Comparison of ENCODE assay signal across 18 mouse cellular contexts in the genomic region with DNA sequence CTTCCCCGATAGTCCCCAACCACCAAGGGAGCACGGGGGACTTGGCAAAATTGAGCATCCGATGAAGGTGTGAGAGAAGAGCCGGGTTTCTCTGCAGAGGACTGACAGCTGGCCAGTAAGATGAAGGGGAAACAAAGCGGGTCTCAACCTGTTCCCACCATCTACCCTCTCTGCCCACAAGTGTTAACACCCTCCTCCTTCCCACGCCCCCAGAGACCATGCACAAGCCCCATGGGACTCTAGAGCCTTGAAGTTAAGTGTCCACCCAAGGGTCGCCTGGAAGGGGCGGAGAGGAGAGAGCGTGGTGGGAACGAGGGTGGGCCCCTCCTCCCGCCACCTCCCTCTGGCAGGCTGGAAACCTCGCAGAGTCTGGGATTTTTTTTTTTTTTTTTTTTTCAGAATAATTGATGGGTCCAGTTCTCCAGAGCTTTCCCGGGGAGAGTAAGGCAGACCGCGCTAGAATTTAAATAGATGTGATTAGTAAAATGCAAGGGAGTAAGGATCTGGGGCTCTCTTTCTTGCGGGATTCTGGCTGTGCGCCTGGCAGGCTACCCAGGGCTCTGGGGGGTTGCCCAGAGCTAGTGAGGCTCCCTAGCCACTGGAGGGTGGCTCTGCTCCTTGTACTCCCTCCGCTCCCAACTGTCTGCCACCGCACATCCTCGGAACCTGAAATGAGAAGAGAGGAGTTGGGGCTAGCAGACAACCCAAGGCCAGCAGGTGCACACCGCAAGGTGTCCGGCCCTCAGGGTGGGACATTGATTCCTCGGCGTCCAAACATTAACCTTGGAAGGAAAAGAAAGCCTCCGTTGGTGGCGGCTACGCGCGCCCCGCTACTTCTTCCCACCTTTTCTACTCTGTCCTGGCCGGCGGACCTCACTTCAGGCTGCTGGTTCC. TPM values are rescaled to one million over a fixed set of nuclear protein-coding genes. Genes with fewer than 3 reads are reported as not detected.
A peak's percentile ranks its signal among the peaks of the same experiment; 100 is the strongest.
DNase-seq lines count a peak whose midpoint lies in the region; ATAC-seq and TF ChIP-seq lines count a peak whose summit lies in the region.
"Had no signal": no experiment of that assay in that cellular context is flagged by ENCODE, and none has a peak within 500 bp of the region (broad histone marks: within the 10 kb centered on the region; RNA-seq: fewer than 3 reads in every experiment).

No protein-coding gene starts in this region.

- H3K9ac ChIP-seq in hindbrain, embryonic 13.5 days = peak overlapping the region; percentile 60
- H3K9ac ChIP-seq in midbrain, embryonic 15.5 days = peak overlapping the region; percentile 34
- no peak overlapping the region for H3K9ac ChIP-seq in liver, postnatal 0 days (replicated peaks)
- H3K9ac ChIP-seq: embryonic facial prominence, embryonic 12.5 days had no signal

- ATAC-seq in hindbrain, embryonic 13.5 days (ENCODE audit: low FRiP score) = peak; percentile 65
- ATAC-seq in midbrain, embryonic 15.5 days (replicated peaks) = peak; percentile 74
- ATAC-seq in liver, postnatal 0 days = no peak
- ATAC-seq: Patski had no signal

- H3K27me3 ChIP-seq in hindbrain, embryonic 13.5 days = peaks cover 93% of the 10 kb centered on the region
- H3K27me3 ChIP-seq in midbrain, embryonic 15.5 days (replicated peaks) = peaks cover 52% of the 10 kb centered on the region
- H3K27me3 ChIP-seq in liver, postnatal 0 days (ENCODE audit: insufficient read depth, low read length) = peaks cover 49% of the 10 kb centered on the region

- no peaks in the 10 kb centered on the region for H3K9me3 ChIP-seq in hindbrain, embryonic 13.5 days
- H3K9me3 ChIP-seq in midbrain, embryonic 15.5 days = no peaks in the 10 kb centered on the region
- no peaks in the 10 kb centered on the region for H3K9me3 ChIP-seq in liver, postnatal 0 days (ENCODE audit: low read length)
- H3K9me3 ChIP-seq: embryonic facial prominence, embryonic 12.5 days had no signal

- WGBS in hindbrain, embryonic 13.5 days = under 1% methylated on average over 31 of the region's 32 CpGs
- under 1% methylated on average over 32 of the region's 32 CpGs for WGBS in midbrain, embryonic 15.5 days
- 3% methylated on average over 32 of the region's 32 CpGs for WGBS in liver, postnatal 0 days (ENCODE audit: insufficient replicate concordance)

- peak overlapping the region; percentile 28 for H3K4me3 ChIP-seq in hindbrain, embryonic 13.5 days
- H3K4me3 ChIP-seq in midbrain, embryonic 15.5 days = peak overlapping the region; percentile 22
- no peak overlapping the region for H3K4me3 ChIP-seq in liver, postnatal 0 days (ENCODE audit: low read depth, low read length)
- H3K4me3 ChIP-seq: embryonic facial prominence, embryonic 12.5 days; gastrocnemius, adult 2 months had no signal

- peak overlapping the region; percentile 52 for H3K4me2 ChIP-seq in hindbrain, embryonic 13.5 days
- peak overlapping the region; percentile 47 for H3K4me2 ChIP-seq in midbrain, embryonic 15.5 days
- H3K4me2 ChIP-seq in liver, postnatal 0 days (ENCODE audit: low read depth, low read length) = no peak overlapping the region
- H3K4me2 ChIP-seq: embryonic facial prominence, embryonic 12.5 days had no signal

- TF ChIP-seq EP300 in liver, postnatal 0 days (IDR thresholded peaks at IDR 0.05; ENCODE audit: low read depth) = no peak

- TF ChIP-seq CTCF in liver, postnatal 0 days (IDR thresholded peaks at IDR 0.05; ENCODE audit: low read depth) = no peak

- peaks cover 20% of the 10 kb centered on the region for H3K4me1 ChIP-seq in hindbrain, embryonic 13.5 days (replicated peaks)
- peaks cover 15% of the 10 kb centered on the region for H3K4me1 ChIP-seq in midbrain, embryonic 15.5 days
- no peaks in the 10 kb centered on the region for H3K4me1 ChIP-seq in liver, postnatal 0 days (ENCODE audit: insufficient read depth)

- H3K36me3 ChIP-seq in hindbrain, embryonic 13.5 days = no peaks in the 10 kb centered on the region
- no peaks in the 10 kb centered on the region for H3K36me3 ChIP-seq in midbrain, embryonic 15.5 days (replicated peaks)
- H3K36me3 ChIP-seq in liver, postnatal 0 days (replicated peaks; ENCODE audit: insufficient read depth, low read length) = no peaks in the 10 kb centered on the region
- H3K36me3 ChIP-seq: embryonic facial prominence, embryonic 12.5 days had no signal

- H3K27ac ChIP-seq in hindbrain, embryonic 13.5 days = peak overlapping the region; percentile 76
- peak overlapping the region; percentile 77 for H3K27ac ChIP-seq in midbrain, embryonic 15.5 days
- H3K27ac ChIP-seq in liver, postnatal 0 days (ENCODE audit: low read depth) = no peak overlapping the region
- H3K27ac ChIP-seq: embryonic facial prominence, embryonic 12.5 days; gastrocnemius, adult 2 months; stomach, postnatal 0 days had no signal

- peak; percentile 17 for DNase-seq in right cerebral cortex, postnatal 4 days
- DNase-seq in right cerebral cortex, postnatal 14 days = no peak
- DNase-seq in liver, postnatal 0 days = no peak
- DNase-seq in frontal cortex, adult 2 months (ENCODE audit: extremely low spot score in 1 of 2, low spot score in 1 of 2) = no peak
- no peak for DNase-seq in thymus, postnatal 10 days (ENCODE audit: low spot score in 2 of 2)
- no peak for DNase-seq in cerebellum, postnatal 25 days
- DNase-seq: adrenal gland, postnatal 10 days; B cell, adult 2 months; gastrocnemius, adult 2 months; kidney, adult 18-20 months; lung, postnatal 36 days had no signal

RNA-seq across cellular contexts. Expression of a gene that starts 9.3 kb away (rescaled TPM):
- 4.9 and 5.3 TPM in 2 replicates for polyA plus RNA-seq in hindbrain, embryonic 13.5 days (2015; fragmentation: Nextera tagmentation; extraction: Ambion mirVana)
- polyA plus RNA-seq in midbrain, embryonic 15.5 days (2015; fragmentation: Nextera tagmentation; extraction: Ambion mirVana) = 15.8 and 19.3 TPM in 2 replicates
- not detected in 2 replicates for polyA plus RNA-seq in liver, postnatal 0 days (2015; fragmentation: Nextera tagmentation; extraction: Ambion mirVana)
- polyA plus RNA-seq in frontal cortex, adult 2 months (2012; rRNA removed) = not detected in 2 replicates
- polyA plus RNA-seq: heart, embryonic 16.5 days; liver, adult 2 months; Patski; stomach, postnatal 0 days had no signal
